Mouse (Mus musculus) erythroblast, embryonic 14.5 days (primary cell): ENCODE measurements around the gene Crb2. TPM values are rescaled to one million over a fixed set of nuclear protein-coding genes. Genes with fewer than 3 reads are reported as not detected.

Experiments
- H3K27me3 ChIP-seq: 2 replicates; pipeline ENCODE4 v1.6.1; 2012; ENCODE audit warnings: inconsistent platforms; ENCODE audit not compliant: control insufficient read depth
- H3K36me3 ChIP-seq: 2 replicates; pipeline ENCODE4 v1.6.1; 2012; ENCODE audit warnings: mild to moderate bottlenecking, inconsistent platforms; ENCODE audit not compliant: control insufficient read depth
- H3K4me1 ChIP-seq: 2 replicates; pipeline ENCODE4 v1.6.1; 2012; ENCODE audit warnings: inconsistent platforms; ENCODE audit not compliant: control insufficient read depth
- H3K4me3 ChIP-seq: replicated peaks from 2 replicates; pipeline ENCODE3; 2012; ENCODE audit warnings: moderate library complexity, mild to moderate bottlenecking, inconsistent platforms
- H3K9me3 ChIP-seq: 2 replicates; pipeline ENCODE4 v1.6.1; 2012; ENCODE audit warnings: low read length, inconsistent platforms, mixed read lengths; ENCODE audit not compliant: control insufficient read depth
- GATA1 ChIP-seq: IDR thresholded peaks from 2 replicates; pipeline ENCODE4 v1.6.1; 2012; ENCODE audit warnings: low read length, inconsistent platforms, mixed read lengths
- TAL1 ChIP-seq: IDR thresholded peaks from 3 replicates; pipeline ENCODE4 v1.6.1; 2012; ENCODE audit warnings: low read length, inconsistent platforms, mixed read lengths
- polyA plus RNA-seq: library from polyadenylated mRNA; stranded (reverse); fragments of >175 nt; gene quantifications from 2 replicates; pipeline ENCODE4 v1.2.3, GENCODE M21; 2012

Gene Crb2
- polyA plus RNA-seq, 1 experiment, result not detected

GRCm38 (mm10) chr2:37789029-37789428, 13.0 kb downstream of the Crb2 start:
- Histone ChIP-seq H3K36me3 (no peaks in the 10 kb centered on the region), H3K9me3 (peaks cover 2% of the 10 kb centered on the region; the same call in 1 of the 2 replicates), H3K4me1 (no peaks in the 10 kb centered on the region), H3K27me3 (peaks cover 48% of the 10 kb centered on the region), H3K4me3 (no peak overlapping the region)
- TF ChIP-seq GATA1 (no peak), TAL1 (no peak)

GRCm38 (mm10) chr2:37789995-37790394, 13.9 kb downstream of the Crb2 start:
- Histone ChIP-seq H3K9me3 (peaks cover 2% of the 10 kb centered on the region; the same call in 1 of the 2 replicates), H3K36me3 (no peaks in the 10 kb centered on the region), H3K27me3 (peaks cover 52% of the 10 kb centered on the region), H3K4me1 (no peaks in the 10 kb centered on the region), H3K4me3 (no peak overlapping the region)
- TF ChIP-seq TAL1 (no peak), GATA1 (no peak)

DNA sequence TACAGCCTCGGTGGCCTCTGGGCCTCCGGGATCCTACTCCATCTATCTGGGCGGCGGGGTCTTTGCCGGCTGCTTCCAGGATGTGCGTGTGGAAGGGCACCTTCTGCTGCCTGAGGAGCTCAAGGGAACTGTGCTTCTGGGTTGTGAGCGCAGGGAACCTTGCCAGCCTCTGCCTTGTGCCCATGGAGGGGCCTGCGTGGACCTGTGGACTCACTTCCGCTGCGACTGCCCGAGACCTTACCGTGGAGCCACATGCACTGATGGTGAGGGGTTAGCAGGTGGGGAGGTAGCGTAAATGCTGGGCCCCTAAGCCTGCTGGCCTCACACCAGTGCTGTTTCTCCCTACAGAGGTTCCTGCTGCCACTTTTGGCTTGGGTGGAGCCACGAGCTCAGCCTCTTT, 14.7 kb downstream of the Crb2 start:
- TF ChIP-seq GATA1 (no peak), TAL1 (no peak)
- Histone ChIP-seq H3K27me3 (peaks cover 55% of the 10 kb centered on the region), H3K4me3 (no peak overlapping the region), H3K9me3 (peaks cover 2% of the 10 kb centered on the region; the same call in 1 of the 2 replicates), H3K36me3 (no peaks in the 10 kb centered on the region), H3K4me1 (no peaks in the 10 kb centered on the region)

- TF ChIP-seq TAL1 (no peak), GATA1 (no peak)
- H3K9me3 ChIP-seq, result peaks cover 2% of the 10 kb centered on the region; the same call in 1 of the 2 replicates
- no peaks in the 10 kb centered on the region for H3K4me1 ChIP-seq
- peaks cover 50% of the 10 kb centered on the region for H3K27me3 ChIP-seq
- H3K36me3 ChIP-seq, result no peaks in the 10 kb centered on the region
- H3K4me3 ChIP-seq, result no peak overlapping the region
Measured at GRCm38 (mm10) chr2:37791340-37791739, 15.3 kb downstream of the Crb2 start.

GRCm38 (mm10) chr2:37796021-37796420, 20.0 kb downstream of the Crb2 start:
- peaks cover 2% of the 10 kb centered on the region; the same call in 1 of the 2 replicates for H3K9me3 ChIP-seq
- no peak for TF ChIP-seq GATA1
- peaks cover 34% of the 10 kb centered on the region for H3K27me3 ChIP-seq
- H3K4me1 ChIP-seq, result no peaks in the 10 kb centered on the region
- peaks cover 12% of the 10 kb centered on the region for H3K36me3 ChIP-seq
- no peak overlapping the region for H3K4me3 ChIP-seq

DNA sequence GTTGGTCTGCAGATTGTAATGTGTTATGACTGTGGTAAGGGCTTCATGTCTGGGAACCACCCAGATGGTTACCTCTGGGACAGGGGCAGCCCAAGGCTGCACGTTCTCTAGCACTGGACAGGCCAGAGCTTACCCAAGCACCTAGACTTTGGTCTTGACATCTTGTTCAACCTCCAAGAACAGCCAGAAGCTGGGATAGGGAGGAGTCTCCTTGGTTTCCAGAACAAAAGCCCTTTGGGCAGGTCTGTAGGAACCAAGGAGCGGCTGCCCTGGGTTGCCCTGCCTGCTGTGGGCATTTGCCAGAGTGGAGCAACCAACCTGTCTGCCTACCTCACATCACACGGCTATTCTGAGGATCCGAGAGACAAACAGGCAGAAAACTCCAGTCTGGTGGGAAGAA, 21.0 kb downstream of the Crb2 start:
- Histone ChIP-seq H3K4me3 (no peak overlapping the region), H3K9me3 (peaks cover 2% of the 10 kb centered on the region; the same call in 1 of the 2 replicates), H3K4me1 (peaks cover 7% of the 10 kb centered on the region), H3K36me3 (peaks cover 19% of the 10 kb centered on the region), H3K27me3 (peaks cover 32% of the 10 kb centered on the region)
- TF ChIP-seq TAL1, result no peak
- TF ChIP-seq GATA1, result no peak

DNA sequence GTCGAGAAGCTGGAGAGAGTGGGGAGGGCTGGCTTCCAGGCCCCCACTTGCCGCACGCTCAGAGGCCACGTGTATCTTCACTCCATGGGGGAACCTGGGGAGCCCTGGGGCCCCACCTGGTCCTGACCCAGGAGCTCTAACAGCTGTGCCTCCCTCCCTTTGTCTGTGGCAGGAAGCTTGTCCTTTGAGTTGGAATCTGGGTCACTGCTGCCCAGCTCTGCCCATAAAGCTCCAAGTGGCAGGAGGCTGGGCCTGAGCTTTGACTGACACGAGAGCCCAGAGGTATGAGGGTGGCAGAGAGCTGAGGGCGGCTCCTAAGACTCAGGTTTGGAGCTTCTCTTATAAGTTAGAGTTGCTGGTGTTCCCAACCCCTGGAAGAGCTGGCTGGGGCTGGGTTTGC, 23.1 kb downstream of the Crb2 start:
- Histone ChIP-seq H3K4me3 (no peak overlapping the region), H3K27me3 (peaks cover 13% of the 10 kb centered on the region), H3K36me3 (peaks cover 24% of the 10 kb centered on the region), H3K4me1 (peaks cover 12% of the 10 kb centered on the region), H3K9me3 (no peaks in the 10 kb centered on the region)
- TF ChIP-seq GATA1 (no peak), TAL1 (no peak)

- Histone ChIP-seq H3K9me3 (no peaks in the 10 kb centered on the region), H3K36me3 (peaks cover 29% of the 10 kb centered on the region), H3K4me1 (peaks cover 12% of the 10 kb centered on the region), H3K4me3 (no peak overlapping the region), H3K27me3 (no peaks in the 10 kb centered on the region)
- TF ChIP-seq TAL1, result no peak
- TF ChIP-seq GATA1, result no peak
Measured at GRCm38 (mm10) chr2:37801687-37802086, 25.6 kb downstream of the Crb2 start.

- no peak for TF ChIP-seq TAL1
- no peak for TF ChIP-seq GATA1
- H3K36me3 ChIP-seq, result peaks cover 29% of the 10 kb centered on the region
Measured at GRCm38 (mm10) chr2:37802610-37803212, 26.7 kb downstream of the Crb2 start.

DNA sequence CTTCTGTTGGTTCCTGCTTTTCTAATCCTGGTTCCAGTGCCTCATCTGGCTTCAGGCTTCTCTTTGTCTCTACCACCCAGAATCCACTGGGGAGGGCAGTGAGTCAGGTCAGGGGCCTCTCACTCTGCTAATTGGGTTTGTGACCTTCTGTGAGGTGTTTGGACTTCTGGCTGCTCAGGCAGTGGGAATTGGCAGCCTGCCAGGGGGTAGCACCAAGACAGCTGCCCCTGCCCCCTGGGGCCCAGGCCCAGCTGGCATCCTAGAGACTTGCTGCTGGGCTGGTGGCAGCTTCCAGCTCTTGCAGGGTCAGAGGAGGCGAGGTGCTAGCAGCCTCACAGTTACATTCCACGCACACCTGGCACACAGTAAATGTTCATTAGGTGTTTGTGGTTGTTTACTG, 35.6 kb downstream of the Crb2 start:
- H3K36me3 ChIP-seq, result peaks cover 48% of the 10 kb centered on the region
- H3K27me3 ChIP-seq, result no peaks in the 10 kb centered on the region
- H3K4me3 ChIP-seq, result no peak overlapping the region
- no peaks in the 10 kb centered on the region for H3K4me1 ChIP-seq
- TF ChIP-seq TAL1 (no peak), GATA1 (no peak)
- no peaks in the 10 kb centered on the region for H3K9me3 ChIP-seq

More at GRCm38 (mm10) chr2:37802610-37803212, 26.7 kb downstream of the Crb2 start:
- Histone ChIP-seq H3K4me3 (no peak overlapping the region), H3K9me3 (no peaks in the 10 kb centered on the region), H3K27me3 (no peaks in the 10 kb centered on the region), H3K4me1 (peaks cover 12% of the 10 kb centered on the region)
